Mouse (Mus musculus) adrenal gland, adult 2 months (tissue): ENCODE data around the gene Krba1. TPM values are rescaled to one million over a fixed set of nuclear protein-coding genes. Genes with fewer than 3 reads are reported as not detected.

ENCODE experiments used
- DNase-seq: peaks from one replicate; pipeline ENCODE4 v3.0.0; 2021
- polyA plus RNA-seq: library from polyadenylated mRNA; depleted of rRNA; stranded (reverse); fragments of >200 nt; gene quantifications from 2 replicates; pipeline ENCODE4 v1.2.3, GENCODE M21; 2012
- total RNA-seq, 2 experiments: library from RNA; stranded (reverse); gene quantifications; 2 replicates each; pipeline ENCODE4 v1.2.3; 2021

Gene Krba1
- total and polyA plus RNA-seq, 3 experiments, result 30.9 to 55.2 (median 31.3) TPM

- no peak for DNase-seq
Observed at GRCm38 (mm10) chr6:48424074-48424473, 28.7 kb downstream of the Krba1 start.

- DNase-seq, result no peak
Observed at GRCm38 (mm10) chr6:48426956-48427355, 31.6 kb downstream of the Krba1 start.

- DNase-seq, result peak; percentile 11
Observed at GRCm38 (mm10) chr6:48428769-48429557, 33.6 kb downstream of the Krba1 start.

GRCm38 (mm10) chr6:48430748-48431147 lies 35.4 kb downstream of the Krba1 start:
- DNase-seq, result no peak

- peak; percentile 5 for DNase-seq
Observed at GRCm38 (mm10) chr6:48432893-48433816, 37.8 kb downstream of the Krba1 start.

GRCm38 (mm10) chr6:48434651-48435050 lies 39.3 kb downstream of the Krba1 start:
- DNase-seq, result peak; percentile 7

GRCm38 (mm10) chr6:48435111-48435510 lies 39.7 kb downstream of the Krba1 start:
- DNase-seq, result peak; percentile 8

GRCm38 (mm10) chr6:48435706-48436349 lies 40.4 kb downstream of the Krba1 start:
- DNase-seq, result peak; percentile 12

GRCm38 (mm10) chr6:48437679-48438376 lies 42.4 kb downstream of the Krba1 start:
- peak; percentile 10 for DNase-seq

- no peak for DNase-seq
Observed at GRCm38 (mm10) chr6:48438475-48439125, 43.2 kb downstream of the Krba1 start.

- peak; percentile 40 for DNase-seq
Observed at GRCm38 (mm10) chr6:48439654-48440053, 44.3 kb downstream of the Krba1 start.

GRCm38 (mm10) chr6:48440306-48441014 lies 45.1 kb downstream of the Krba1 start:
- peak; percentile 18 for DNase-seq

- peak; percentile 98 for DNase-seq
Observed at GRCm38 (mm10) chr6:48443592-48444309, 48.4 kb downstream of the Krba1 start.

- no peak for DNase-seq
Observed at GRCm38 (mm10) chr6:48444310-48445180, 49.2 kb downstream of the Krba1 start.

GRCm38 (mm10) chr6:48445181-48446101 lies 50.1 kb downstream of the Krba1 start, which contains the start of gene Zfp467:
TSS of gene Zfp467 (minus strand) at chr6:48445825.
- peak; percentile 82 for DNase-seq

GRCm38 (mm10) chr6:48446256-48446655 lies 50.9 kb downstream of the Krba1 start:
- DNase-seq, result peak; percentile 27

GRCm38 (mm10) chr6:48446896-48447295 lies 51.5 kb downstream of the Krba1 start:
- DNase-seq, result no peak
